Mouse (Mus musculus): ENCODE results near the gene Gm17387.

DNA sequence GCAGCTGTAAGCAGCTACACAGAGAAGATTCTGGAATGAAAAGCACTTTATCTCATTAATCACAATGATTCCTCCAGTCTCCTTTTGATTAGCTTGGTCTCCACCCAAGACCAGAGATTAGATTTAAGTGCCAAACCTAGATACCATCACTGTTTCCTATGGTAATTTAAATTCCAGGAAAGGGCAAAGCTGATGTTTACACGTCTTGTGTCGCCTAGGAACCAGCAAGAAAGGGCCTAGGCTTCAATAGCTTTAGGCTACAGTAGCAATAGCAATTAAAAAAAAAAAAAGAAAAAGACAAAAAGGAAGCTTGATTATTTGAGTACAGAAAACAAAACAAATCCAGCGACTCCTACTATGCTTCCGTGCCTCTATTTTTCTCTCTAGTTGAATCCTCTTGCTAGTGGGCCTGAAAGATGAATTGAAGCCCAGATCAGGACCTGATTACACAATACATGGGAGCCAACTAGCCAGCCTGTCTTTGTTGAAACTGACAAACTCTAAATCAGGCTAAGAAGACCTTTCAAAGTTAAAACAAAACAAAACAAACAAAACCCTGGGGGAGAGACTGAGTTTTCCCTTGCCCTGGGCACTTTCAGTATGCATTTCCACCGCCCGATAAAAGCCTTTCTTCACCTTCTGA is 2.7 kb upstream of the Gm17387 start:
- TF ChIP-seq UBTF (IDR thresholded peaks at IDR 0.05; ENCODE audit: borderline replicate concordance, insufficient read depth, low read depth, low read length), result no peak
- TF ChIP-seq CTCF (IDR thresholded peaks at IDR 0.05 in 2 of 3, conservative IDR thresholded peaks at IDR 0.05 in 1 of 3; ENCODE audit: control insufficient read depth in 1 of 3, insufficient read depth in 1 of 3, low read depth in 2 of 3, low read length in 3 of 3, poor library complexity in 1 of 3, severe bottlenecking in 1 of 3), result no peak
- TF ChIP-seq EP300 (IDR thresholded peaks at IDR 0.05; ENCODE audit: low read depth in 1 of 2, low read length in 2 of 2), result no peak
- no peak for TF ChIP-seq MAZ (IDR thresholded peaks at IDR 0.05; ENCODE audit: low read depth, low read length)
- no peak for TF ChIP-seq RCOR1 (IDR thresholded peaks at IDR 0.05; ENCODE audit: low read depth, low read length)
- no peak for TF ChIP-seq ZC3H11A (IDR thresholded peaks at IDR 0.05; ENCODE audit: low read depth, low read length)
- no peak for TF ChIP-seq MAX (IDR thresholded peaks at IDR 0.05; ENCODE audit: low read length)
- TF ChIP-seq POLR2A (IDR thresholded peaks at IDR 0.05; ENCODE audit: control insufficient read depth in 1 of 2, insufficient read depth in 1 of 2, low read depth in 1 of 2, low read length in 2 of 2, poor library complexity in 1 of 2), result no peak
- TF ChIP-seq ETS1 (IDR thresholded peaks at IDR 0.05; ENCODE audit: low read depth, low read length), result no peak
- TF ChIP-seq GATA1 (IDR thresholded peaks at IDR 0.05; ENCODE audit: low read depth, low read length), result no peak
- no peak for TF ChIP-seq JUND (IDR thresholded peaks at IDR 0.05; ENCODE audit: low read depth, low read length)
- TF ChIP-seq MYC (IDR thresholded peaks at IDR 0.05; ENCODE audit: low read depth, low read length), result no peak
